Mouse (Mus musculus) embryo, embryonic 9.5 days (tissue): ENCODE measurements around the gene Leng9.
A peak's percentile ranks its signal among the peaks of the same experiment; 100 is the strongest.

Experiments used
- DNase-seq: peaks from one replicate; pipeline ENCODE4 v3.0.0-alpha.2; 2017; ENCODE audit errors: extremely low spot score

Gene Leng9

GRCm38 (mm10) chr7:4144766-4145551, 5.2 kb downstream of the Leng9 start:
- no peak for DNase-seq

GRCm38 (mm10) chr7:4144046-4144445, 6.1 kb downstream of the Leng9 start:
- no peak for DNase-seq

GRCm38 (mm10) chr7:4143506-4143905, 6.7 kb downstream of the Leng9 start:
- DNase-seq = no peak

- DNase-seq = no peak
Measured at GRCm38 (mm10) chr7:4142796-4143445, 7.3 kb downstream of the Leng9 start.

- no peak for DNase-seq
Measured at GRCm38 (mm10) chr7:4141648-4142325, 8.4 kb downstream of the Leng9 start.

- DNase-seq = no peak
Measured at GRCm38 (mm10) chr7:4139391-4139790, 10.8 kb downstream of the Leng9 start.

GRCm38 (mm10) chr7:4138671-4139070, 11.5 kb downstream of the Leng9 start:
- no peak for DNase-seq

GRCm38 (mm10) chr7:4138181-4138580, 12.0 kb downstream of the Leng9 start:
- no peak for DNase-seq

GRCm38 (mm10) chr7:4137746-4138145, 12.4 kb downstream of the Leng9 start:
- DNase-seq = no peak

GRCm38 (mm10) chr7:4136771-4137531, 13.2 kb downstream of the Leng9 start, which contains the start of gene Leng8:
Gene Leng8 (plus strand): TSS chr7:4137039.
- peak; percentile 98 for DNase-seq

GRCm38 (mm10) chr7:4136404-4136770, 13.8 kb downstream of the Leng9 start:
- no peak for DNase-seq

GRCm38 (mm10) chr7:4134911-4135310, 15.3 kb downstream of the Leng9 start:
- DNase-seq = no peak

- no peak for DNase-seq
Measured at GRCm38 (mm10) chr7:4132998-4133397, 17.2 kb downstream of the Leng9 start.

GRCm38 (mm10) chr7:4132581-4132980, 17.6 kb downstream of the Leng9 start:
- no peak for DNase-seq

GRCm38 (mm10) chr7:4131964-4132363, 18.2 kb downstream of the Leng9 start:
- DNase-seq = no peak

- DNase-seq = peak; percentile 71
Measured at GRCm38 (mm10) chr7:4130686-4131452, 19.3 kb downstream of the Leng9 start.

GRCm38 (mm10) chr7:4128860-4129259, 21.3 kb downstream of the Leng9 start:
- no peak for DNase-seq

GRCm38 (mm10) chr7:4127894-4128293, 22.3 kb downstream of the Leng9 start:
- no peak for DNase-seq

- no peak for DNase-seq
Measured at GRCm38 (mm10) chr7:4126992-4127785, 23.0 kb downstream of the Leng9 start.

- DNase-seq = no peak
Measured at GRCm38 (mm10) chr7:4125306-4125705, 24.9 kb downstream of the Leng9 start.
